Mouse (Mus musculus) lung, embryonic 15.5 days (tissue): Measurements from ENCODE around the gene Mtmr3. TPM values are rescaled to one million over a fixed set of nuclear protein-coding genes. Genes with fewer than 3 reads are reported as not detected.

Source experiments
- ATAC-seq: fragments of 200-750 bp; cut with Nextera tagmentation; 2 replicates; pipeline ENCODE4 v1.8.0; 2017; ENCODE audit warnings: moderate number of reproducible peaks, borderline replicate concordance; ENCODE audit not compliant: low FRiP score, low TSS enrichment; ENCODE audit errors: extremely low read depth
- H3K27ac ChIP-seq: fragments of 300-500 bp; sonication (generic); 2 replicates; pipeline ENCODE4 v1.5.1; 2015; ENCODE audit warnings: moderate library complexity, mild to moderate bottlenecking, inconsistent platforms
- H3K27me3 ChIP-seq: fragments of 300-500 bp; sonication (generic); 2 replicates; pipeline ENCODE4 v1.6.1; 2015; ENCODE audit warnings: inconsistent platforms
- H3K36me3 ChIP-seq: fragments of 300-500 bp; sonication (generic); 2 replicates; pipeline ENCODE4 v1.6.1; 2015; ENCODE audit warnings: inconsistent platforms
- H3K4me1 ChIP-seq: fragments of 300-500 bp; sonication (generic); 2 replicates; pipeline ENCODE4 v1.6.1; 2015; ENCODE audit warnings: inconsistent platforms
- H3K4me2 ChIP-seq: fragments of 300-500 bp; sonication (generic); 2 replicates; pipeline ENCODE4 v1.6.1; 2015; ENCODE audit warnings: inconsistent platforms, mild to moderate bottlenecking, moderate library complexity
- H3K4me3 ChIP-seq: fragments of 300-500 bp; sonication (generic); 2 replicates; pipeline ENCODE4 v1.5.1; 2015; ENCODE audit warnings: mild to moderate bottlenecking, inconsistent platforms
- H3K9ac ChIP-seq: fragments of 300-500 bp; sonication (generic); 2 replicates; pipeline ENCODE4 v1.6.1; 2015; ENCODE audit warnings: inconsistent platforms
- H3K9me3 ChIP-seq: fragments of 300-500 bp; sonication (generic); 2 replicates; pipeline ENCODE4 v1.6.1; 2016; ENCODE audit warnings: inconsistent platforms
- WGBS: fragments of 180-500 bp; shearing (Covaris S2); methylation state at CpG from one replicate; pipeline ENCODE4 v1.1.7; 2015; 5-methylcytosine and 5-hydroxymethylcytosine counted together
- polyA plus RNA-seq: library from polyadenylated mRNA; unstranded; fragments of >200 nt; fragmentation: Nextera tagmentation; extraction: Ambion mirVana; gene quantifications from 2 replicates; pipeline ENCODE4 v1.2.1, GENCODE M21; 2015

Gene Mtmr3
- polyA plus RNA-seq, 1 experiment from 2014 or later, result 25.4 TPM

DNA sequence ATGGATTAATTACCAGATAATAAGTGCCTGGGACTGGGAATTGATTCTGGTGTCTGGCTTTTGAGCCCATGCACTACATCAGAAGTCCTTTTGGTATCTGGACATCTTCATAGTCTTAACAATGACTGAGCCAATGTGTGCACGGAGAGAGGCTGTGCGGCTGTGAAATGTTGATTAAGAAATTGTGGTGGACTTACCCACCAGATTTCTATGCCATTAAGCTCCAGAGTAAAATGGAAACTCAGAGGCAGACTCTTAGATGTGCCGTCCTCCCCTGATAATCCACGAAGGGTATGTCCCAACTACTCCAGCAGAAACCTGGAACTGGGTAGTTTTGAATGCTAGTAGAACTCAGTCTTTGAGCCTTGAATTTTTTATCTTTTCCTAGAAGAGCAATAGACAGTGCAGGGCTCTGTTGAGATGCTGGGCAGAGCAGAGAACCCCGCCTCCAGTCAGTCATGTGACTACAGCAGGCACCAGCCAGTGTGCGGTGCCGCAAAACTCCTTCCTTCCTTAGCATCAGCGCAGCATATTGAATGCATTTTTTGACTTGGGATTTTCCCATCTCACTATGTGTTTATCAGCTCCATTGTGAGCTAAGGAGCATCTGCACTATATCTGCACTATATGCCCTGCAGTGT lies 139.6 kb downstream of the Mtmr3 start:
- Histone ChIP-seq H3K27me3 (no peaks in the 10 kb centered on the region), H3K9ac (no peak overlapping the region), H3K9me3 (no peaks in the 10 kb centered on the region), H3K4me3 (no peak overlapping the region), H3K4me2 (no peak overlapping the region), H3K27ac (no peak overlapping the region), H3K4me1 (no peaks in the 10 kb centered on the region), H3K36me3 (no peaks in the 10 kb centered on the region)
- WGBS, result 68% methylated on average over 8 of the region's 8 CpGs
- ATAC-seq, result no peak

DNA sequence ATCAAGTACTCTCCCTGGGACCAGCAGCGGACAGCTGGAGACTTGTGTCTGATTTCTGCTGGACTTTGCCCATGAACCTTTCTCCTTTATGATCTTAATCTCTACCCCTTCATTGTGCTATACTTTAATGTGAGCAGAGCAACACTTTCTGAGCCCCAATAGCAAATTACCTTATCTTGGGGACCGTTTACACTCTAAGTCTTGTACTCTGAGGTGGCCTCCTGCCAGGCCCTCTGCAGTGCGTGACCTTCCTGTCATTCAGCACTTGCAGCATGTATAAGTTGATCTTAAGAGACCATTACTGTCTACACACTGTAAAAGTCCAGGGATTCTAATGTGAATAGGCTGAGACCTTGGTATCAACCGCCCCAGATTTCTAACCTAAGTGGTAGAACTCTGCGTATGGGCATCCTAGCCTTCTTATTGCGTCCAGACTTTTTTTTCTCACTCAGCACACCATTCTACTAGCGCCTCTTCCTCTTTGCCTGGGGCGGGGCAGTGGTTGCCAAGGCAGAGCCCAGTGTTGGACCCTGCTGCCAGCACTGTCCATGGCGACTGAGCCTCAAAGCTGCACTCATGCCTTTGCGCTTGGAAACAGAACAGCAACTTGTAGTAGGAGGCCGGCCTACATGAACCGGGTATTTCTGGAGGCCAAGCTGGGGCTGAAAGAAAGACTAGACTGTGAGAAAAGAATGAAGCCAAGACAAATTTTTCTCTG lies 142.0 kb downstream of the Mtmr3 start:
- Histone ChIP-seq H3K4me3 (no peak overlapping the region), H3K27me3 (no peaks in the 10 kb centered on the region), H3K27ac (no peak overlapping the region), H3K4me2 (no peak overlapping the region), H3K9ac (no peak overlapping the region), H3K36me3 (no peaks in the 10 kb centered on the region), H3K9me3 (no peaks in the 10 kb centered on the region), H3K4me1 (no peaks in the 10 kb centered on the region)
- no peak for ATAC-seq
- 71% methylated on average over 12 of the region's 12 CpGs for WGBS

DNA sequence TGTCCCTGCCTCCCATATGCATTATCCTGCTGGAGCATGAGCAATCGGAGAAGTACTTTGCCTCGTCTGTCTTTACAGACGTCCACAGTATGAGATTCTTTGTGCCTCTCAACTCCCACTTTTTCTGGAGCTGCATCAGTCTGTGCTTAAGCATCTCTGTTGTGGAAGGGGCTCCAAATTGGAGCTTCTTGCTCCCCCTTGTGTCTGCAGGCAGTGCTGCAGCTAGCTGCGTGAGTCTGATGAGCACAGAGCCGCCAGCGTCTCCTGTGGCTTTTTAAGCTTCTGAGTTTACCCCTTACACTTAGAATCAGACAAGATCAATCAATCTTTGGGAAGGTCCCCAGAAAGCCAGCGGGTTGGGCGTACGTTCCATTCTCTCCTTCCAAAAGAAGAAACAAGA lies 143.5 kb downstream of the Mtmr3 start:
- Histone ChIP-seq H3K9ac (no peak overlapping the region), H3K36me3 (no peaks in the 10 kb centered on the region), H3K4me3 (no peak overlapping the region), H3K4me2 (no peak overlapping the region), H3K9me3 (no peaks in the 10 kb centered on the region), H3K4me1 (no peaks in the 10 kb centered on the region), H3K27ac (no peak overlapping the region), H3K27me3 (no peaks in the 10 kb centered on the region)
- WGBS, result 15% methylated on average over 9 of the region's 9 CpGs
- ATAC-seq, result no peak

DNA sequence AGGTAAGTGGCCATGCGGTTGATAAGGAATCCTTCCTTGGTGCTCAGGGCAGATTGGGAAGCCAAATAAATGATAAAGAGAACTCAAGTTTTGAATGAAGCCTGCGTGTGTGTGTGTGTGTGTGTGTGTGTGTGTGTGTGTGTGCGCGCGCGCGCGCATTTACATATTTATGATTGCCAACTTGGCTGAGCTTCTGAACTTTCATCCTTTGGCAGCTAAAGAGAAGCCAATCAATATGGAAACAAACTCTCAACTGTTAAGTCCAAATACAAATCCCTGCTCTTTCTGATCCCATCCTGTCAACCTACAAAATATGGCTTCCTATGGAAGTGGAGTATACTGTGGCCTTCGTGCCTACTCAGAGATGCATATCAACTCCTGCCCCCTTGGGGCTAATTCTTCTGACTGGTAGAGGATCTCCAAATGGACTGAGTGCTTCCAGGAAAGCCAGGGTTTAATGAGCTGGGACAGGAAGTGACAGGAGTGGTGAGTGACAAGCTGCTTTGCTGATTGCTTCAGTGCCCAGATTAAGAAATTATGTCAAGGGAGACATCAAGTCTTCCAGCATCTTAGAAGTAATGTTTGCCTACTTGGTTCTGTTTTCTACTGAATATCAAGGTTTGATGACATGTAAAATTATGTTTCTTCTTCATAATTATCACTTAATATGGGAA lies 148.3 kb downstream of the Mtmr3 start:
- H3K4me1 ChIP-seq, result no peaks in the 10 kb centered on the region
- ATAC-seq, result no peak
- no peak overlapping the region for H3K9ac ChIP-seq
- no peak overlapping the region for H3K4me3 ChIP-seq
- no peak overlapping the region for H3K27ac ChIP-seq
- 89% methylated on average over 9 of the region's 9 CpGs for WGBS
- H3K9me3 ChIP-seq, result no peaks in the 10 kb centered on the region
- H3K27me3 ChIP-seq, result no peaks in the 10 kb centered on the region
- H3K36me3 ChIP-seq, result no peaks in the 10 kb centered on the region
- no peak overlapping the region for H3K4me2 ChIP-seq

DNA sequence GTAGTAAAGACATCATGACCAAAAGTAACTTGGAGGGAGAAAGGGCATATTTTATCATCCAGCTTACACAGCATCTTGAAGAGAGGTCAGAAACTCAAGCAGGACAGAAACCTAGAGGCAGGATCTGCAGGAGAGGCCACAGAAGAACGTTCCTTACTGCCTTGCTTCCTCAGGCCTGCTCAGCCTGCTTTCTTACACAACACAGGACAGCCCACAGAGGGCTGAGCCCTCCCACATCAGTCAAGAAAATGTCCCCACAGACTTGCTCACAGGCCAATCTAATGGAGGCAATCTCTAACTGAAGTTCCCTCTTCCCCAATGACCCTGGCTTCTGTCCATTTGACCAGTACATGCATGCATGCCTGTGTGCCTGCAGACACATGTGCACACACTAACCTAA lies 152.4 kb downstream of the Mtmr3 start:
- H3K36me3 ChIP-seq, result no peaks in the 10 kb centered on the region
- H3K9me3 ChIP-seq, result no peaks in the 10 kb centered on the region
- no peak overlapping the region for H3K4me3 ChIP-seq
- H3K4me2 ChIP-seq, result no peak overlapping the region
- 26% methylated on average over 1 of the region's 1 CpGs for WGBS
- H3K4me1 ChIP-seq, result 0 out of 2 replicates have a peak, but pooled peaks cover 3% of the 10 kb centered on the region
- no peak overlapping the region for H3K27ac ChIP-seq
- no peaks in the 10 kb centered on the region for H3K27me3 ChIP-seq
- no peak overlapping the region for H3K9ac ChIP-seq
- ATAC-seq, result no peak

DNA sequence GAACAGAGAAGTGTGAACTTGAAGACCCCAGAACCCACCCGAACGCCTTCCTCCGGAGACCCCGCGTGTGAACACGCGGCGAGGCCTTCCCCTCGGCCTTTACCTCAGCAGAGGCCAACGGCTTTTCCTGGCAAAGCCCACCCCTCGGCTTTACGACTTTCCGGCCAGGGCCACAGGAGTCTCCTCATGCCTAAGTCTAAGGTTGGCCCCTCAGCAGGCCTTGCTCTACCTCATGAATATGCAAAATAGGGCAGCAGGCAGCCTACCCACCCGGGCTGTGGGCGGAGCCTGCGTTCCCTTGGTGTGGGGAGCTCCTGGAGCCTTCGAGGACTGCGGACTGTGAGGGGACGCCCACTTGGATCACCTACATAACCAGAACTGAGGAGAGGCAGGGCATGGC lies 153.7 kb downstream of the Mtmr3 start, which contains the start of gene Hormad2:
TSS of gene Hormad2 (minus strand) at position 128 of the 400 bp plus-strand sequence.
- ATAC-seq, result no peak
- H3K36me3 ChIP-seq, result no peaks in the 10 kb centered on the region
- H3K4me3 ChIP-seq, result no peak within 1 kb of the TSS
- H3K4me1 ChIP-seq, result 0 out of 2 replicates have a peak, but pooled peaks cover 3% of the 10 kb centered on the region
- H3K27ac ChIP-seq, result no peak within 1 kb of the TSS
- no peak within 1 kb of the TSS for H3K9ac ChIP-seq
- H3K4me2 ChIP-seq, result peak within 1 kb of the TSS; percentile 5; the same call in 1 of the 2 replicates
- 43% methylated on average over 19 of the region's 19 CpGs for WGBS
- H3K27me3 ChIP-seq, result no peaks in the 10 kb centered on the region
- no peaks in the 10 kb centered on the region for H3K9me3 ChIP-seq

DNA sequence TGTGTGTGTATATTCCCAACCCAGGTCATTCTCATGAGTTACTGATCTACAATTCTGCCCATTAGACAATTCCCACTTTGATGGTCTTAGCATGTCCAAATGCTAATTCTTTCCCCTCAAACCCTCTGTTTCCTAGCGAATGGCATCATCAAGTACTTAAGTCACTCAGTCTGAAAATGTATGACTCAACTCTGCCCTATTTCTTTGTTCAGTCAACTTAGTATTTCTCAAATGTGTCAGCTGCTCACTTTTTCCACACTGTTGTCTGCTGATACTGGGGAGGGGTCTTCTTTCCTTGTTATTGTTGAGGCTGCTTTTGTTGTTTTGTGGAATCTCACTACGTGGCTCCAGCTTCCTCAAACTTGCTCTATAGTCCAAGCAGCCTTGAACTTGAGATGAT lies 156.5 kb downstream of the Mtmr3 start:
- Histone ChIP-seq H3K4me2 (no peak overlapping the region), H3K9me3 (no peaks in the 10 kb centered on the region), H3K4me1 (0 out of 2 replicates have a peak, but pooled peaks cover 3% of the 10 kb centered on the region), H3K27me3 (no peaks in the 10 kb centered on the region), H3K9ac (no peak overlapping the region), H3K27ac (no peak overlapping the region), H3K4me3 (no peak overlapping the region), H3K36me3 (no peaks in the 10 kb centered on the region)
- ATAC-seq, result no peak
- WGBS, result 56% methylated on average over 2 of the region's 2 CpGs

DNA sequence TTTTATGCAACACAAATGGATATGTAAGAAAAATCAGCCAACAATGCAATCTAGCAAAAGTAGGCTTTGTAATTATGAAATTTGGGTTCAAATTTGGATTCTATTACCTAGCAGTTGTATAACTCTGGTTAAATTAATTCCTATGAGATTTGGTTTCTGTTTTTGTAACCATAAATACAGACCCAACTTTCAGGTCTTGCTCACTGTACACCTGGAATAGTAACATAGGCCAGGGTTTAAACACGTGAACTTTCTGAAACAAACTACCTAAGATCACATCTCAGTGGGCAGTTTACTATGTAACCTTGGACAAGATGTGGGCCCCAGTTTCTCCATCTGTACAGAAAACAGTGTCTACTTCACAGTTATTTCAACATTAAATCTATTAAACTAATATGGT lies 157.3 kb downstream of the Mtmr3 start:
- Histone ChIP-seq H3K4me1 (0 out of 2 replicates have a peak, but pooled peaks cover 3% of the 10 kb centered on the region), H3K4me3 (no peak overlapping the region), H3K4me2 (no peak overlapping the region), H3K36me3 (no peaks in the 10 kb centered on the region), H3K27ac (no peak overlapping the region), H3K27me3 (no peaks in the 10 kb centered on the region), H3K9me3 (no peaks in the 10 kb centered on the region), H3K9ac (no peak overlapping the region)
- ATAC-seq, result no peak
- 80% methylated on average over 1 of the region's 1 CpGs for WGBS

DNA sequence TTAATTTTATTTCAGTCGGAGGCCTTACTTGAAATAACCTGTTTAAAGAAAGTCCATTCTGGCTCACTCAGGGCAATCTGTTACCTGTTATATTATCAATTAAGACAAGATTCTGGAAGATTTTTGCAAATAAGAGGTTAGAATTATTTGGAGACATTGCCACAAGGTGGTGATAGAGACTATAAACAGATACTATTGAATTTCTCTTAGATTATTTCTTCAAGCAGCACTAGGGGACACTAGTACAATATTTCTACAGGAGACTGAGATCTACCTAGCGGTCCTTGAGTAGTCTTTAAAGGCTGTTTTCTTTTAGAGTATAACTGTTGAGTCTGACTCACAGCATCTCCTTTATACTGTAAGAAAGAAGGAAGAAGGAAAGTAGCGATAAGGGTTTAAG lies 158.0 kb downstream of the Mtmr3 start:
- H3K4me3 ChIP-seq, result no peak overlapping the region
- no peaks in the 10 kb centered on the region for H3K36me3 ChIP-seq
- H3K27me3 ChIP-seq, result no peaks in the 10 kb centered on the region
- H3K9ac ChIP-seq, result no peak overlapping the region
- no peak overlapping the region for H3K4me2 ChIP-seq
- no peak overlapping the region for H3K27ac ChIP-seq
- WGBS, result 67% methylated on average over 3 of the region's 3 CpGs
- no peak for ATAC-seq
- 0 out of 2 replicates have a peak, but pooled peaks cover 3% of the 10 kb centered on the region for H3K4me1 ChIP-seq
- no peaks in the 10 kb centered on the region for H3K9me3 ChIP-seq

DNA sequence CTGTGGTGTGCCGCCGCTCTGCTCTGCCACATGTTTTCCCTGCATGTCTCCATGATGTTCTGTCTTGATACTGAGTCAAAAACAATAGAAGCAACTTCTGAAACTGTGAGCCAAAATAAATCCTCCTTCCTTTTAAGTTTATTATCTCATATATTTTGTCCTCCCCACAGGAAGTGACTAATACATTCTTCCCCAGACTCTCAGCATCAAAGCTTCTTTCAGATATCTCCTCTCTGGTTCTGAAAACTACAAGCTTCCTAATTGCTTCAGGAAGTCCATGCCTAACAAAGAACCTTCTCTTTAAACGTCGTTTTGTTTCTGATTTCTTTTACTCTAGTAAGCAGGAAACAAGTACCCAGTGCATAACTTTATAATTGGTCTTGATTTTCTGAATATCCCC lies 160.2 kb downstream of the Mtmr3 start:
- H3K4me2 ChIP-seq, result no peak overlapping the region
- no peaks in the 10 kb centered on the region for H3K27me3 ChIP-seq
- H3K4me3 ChIP-seq, result no peak overlapping the region
- H3K9me3 ChIP-seq, result no peaks in the 10 kb centered on the region
- H3K9ac ChIP-seq, result no peak overlapping the region
- no peak for ATAC-seq
- no peaks in the 10 kb centered on the region for H3K4me1 ChIP-seq
- no peaks in the 10 kb centered on the region for H3K36me3 ChIP-seq
- WGBS, result 54% methylated on average over 4 of the region's 4 CpGs
- H3K27ac ChIP-seq, result no peak overlapping the region
